Mouse (Mus musculus) kidney, adult 9 months (tissue): Measurements from ENCODE around the gene Gm17584.
"Not testable (repeated sequence)": the region's sequence is repeated elsewhere in the genome, so short reads cannot be mapped to it uniquely, and the experiment has no call there.

Experiments used
- DNase-seq: peaks from one replicate; pipeline ENCODE4 v3.0.0; 2022

Gene Gm17584

GRCm38 (mm10) chrX:124500263-124500662, at the start of gene Gm17584:
TSS of gene Gm17584 (plus strand) at chrX:124500563.
- not testable (repeated sequence) for DNase-seq
